Mouse (Mus musculus): ENCODE data around the gene Vmn1r72. TPM values are rescaled to one million over a fixed set of nuclear protein-coding genes. Genes with fewer than 3 reads are reported as not detected.
"Not testable (repeated sequence)": the region's sequence is repeated elsewhere in the genome, so short reads cannot be mapped to it uniquely, and the experiment has no call there.

The Vmn1r72 gene
- not detected in 2 replicates for polyA plus RNA-seq (2015; fragmentation: Nextera tagmentation; extraction: Ambion mirVana)

GRCm38 (mm10) chr7:11680047-11680446, at the start of gene Vmn1r72:
Gene Vmn1r72 (minus strand): TSS chr7:11680147.
- not testable (repeated sequence) for H3K36me3 ChIP-seq (ENCODE audit: control insufficient read depth, insufficient read depth); H3K9me3 ChIP-seq (ENCODE audit: control insufficient read depth); H3K4me1 ChIP-seq (replicated peaks; ENCODE audit: control insufficient read depth, insufficient read depth, low read length); H3K4me2 ChIP-seq (replicated peaks; ENCODE audit: low read depth); H3K27me3 ChIP-seq (replicated peaks; ENCODE audit: control insufficient read depth, insufficient read depth, low read length); H3K27ac ChIP-seq (ENCODE audit: low read depth, low read length); ATAC-seq; H3K4me3 ChIP-seq (ENCODE audit: low read depth, low read length); H3K9ac ChIP-seq (ENCODE audit: low read depth, low read length)

GRCm38 (mm10) chr7:11617082-11617481, 62.9 kb downstream of the Vmn1r72 start:
- not testable (repeated sequence) for H3K4me3 ChIP-seq (ENCODE audit: low read depth, low read length); H3K9me3 ChIP-seq (ENCODE audit: control insufficient read depth); H3K36me3 ChIP-seq (ENCODE audit: control insufficient read depth, insufficient read depth); H3K4me2 ChIP-seq (replicated peaks; ENCODE audit: low read depth); H3K9ac ChIP-seq (ENCODE audit: low read depth, low read length); H3K4me1 ChIP-seq (replicated peaks; ENCODE audit: control insufficient read depth, insufficient read depth, low read length); ATAC-seq; H3K27me3 ChIP-seq (replicated peaks; ENCODE audit: control insufficient read depth, insufficient read depth, low read length); H3K27ac ChIP-seq (ENCODE audit: low read depth, low read length)
- WGBS: 8% methylated on average over 8 of the region's 8 CpGs
- 0 out of 2 replicates have a peak, but pooled peaks have one; percentile 31 for TF ChIP-seq CTCF (IDR thresholded peaks at IDR 0.05; ENCODE audit: low read depth)

Other genes with a start within 250 kb of the Vmn1r72 start
- gene Zscan4-ps2, start 165.8 kb downstream of the Vmn1r72 start, polyA plus RNA-seq (2015; fragmentation: Nextera tagmentation; extraction: Ambion mirVana): not detected in 2 replicates
- not detected in 2 replicates for gene Zscan4-ps3, start 70.8 kb downstream of the Vmn1r72 start, polyA plus RNA-seq (2015; fragmentation: Nextera tagmentation; extraction: Ambion mirVana)
- gene Vmn1r73, start 50.1 kb upstream of the Vmn1r72 start, polyA plus RNA-seq (2015; fragmentation: Nextera tagmentation; extraction: Ambion mirVana): not detected in 2 replicates
- not detected in 2 replicates for gene Vmn1r74, start 153.8 kb upstream of the Vmn1r72 start, polyA plus RNA-seq (2015; fragmentation: Nextera tagmentation; extraction: Ambion mirVana)
- not detected in 2 replicates for gene Vmn1r75, start 194.5 kb upstream of the Vmn1r72 start, polyA plus RNA-seq (2015; fragmentation: Nextera tagmentation; extraction: Ambion mirVana)

All from intestine, postnatal 0 days (tissue).